Mouse (Mus musculus) layer of hippocampus, adult 2 months (tissue): ENCODE results near the gene Bpifb5. TPM values are rescaled to one million over a fixed set of nuclear protein-coding genes. Genes with fewer than 3 reads are reported as not detected.
"Not testable (repeated sequence)": the region's sequence is repeated elsewhere in the genome, so short reads cannot be mapped to it uniquely, and the experiment has no call there.

ENCODE experiments used
- DNase-seq, 2 experiments: peaks; one replicate each; pipeline ENCODE4 v3.0.0; 2022; ENCODE audit warnings: low spot score in 2 of 2
- H3K27ac ChIP-seq: fragments of 200-600 bp; 2 replicates; pipeline ENCODE4 v1.8.1; 2022
- H3K4me3 ChIP-seq: fragments of 200-600 bp; 2 replicates; pipeline ENCODE4 v1.8.1; 2022; ENCODE audit warnings: mild to moderate bottlenecking
- CTCF ChIP-seq: fragments of 200-600 bp; conservative IDR thresholded peaks from 2 replicates; pipeline ENCODE4 v1.8.1; 2022; ENCODE audit warnings: antibody characterized with exemption, mild to moderate bottlenecking, moderate library complexity
- total RNA-seq, 2 experiments: library from RNA; stranded (reverse); gene quantifications; 2 replicates each; pipeline ENCODE4 v1.2.3; 2021

Bpifb5 gene
- total RNA-seq, 2 experiments from 2014 or later, result not detected

DNA sequence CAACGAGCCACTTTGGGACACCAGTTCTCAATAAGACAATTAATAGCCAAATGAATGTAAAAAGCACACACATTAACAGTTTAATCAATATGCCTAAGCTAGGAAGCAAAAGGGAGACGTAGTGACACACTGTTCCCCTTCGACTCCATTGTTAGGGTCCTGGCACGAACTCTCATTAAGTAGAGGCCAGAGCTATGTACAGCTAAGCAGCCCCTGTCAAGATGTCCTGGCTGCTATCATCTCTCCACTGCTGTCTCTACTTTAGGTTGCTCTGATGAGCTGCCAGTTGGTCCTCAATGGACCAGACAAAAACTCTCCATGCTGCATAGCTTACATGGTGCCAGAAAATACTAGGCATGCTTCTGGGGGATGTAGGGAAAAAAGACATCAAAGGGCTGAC is 32.2 kb downstream of the Bpifb5 start:
- TF ChIP-seq CTCF, result no peak
- H3K27ac ChIP-seq, result no peak overlapping the region
- no peak overlapping the region for H3K4me3 ChIP-seq
- no peak for DNase-seq

DNA sequence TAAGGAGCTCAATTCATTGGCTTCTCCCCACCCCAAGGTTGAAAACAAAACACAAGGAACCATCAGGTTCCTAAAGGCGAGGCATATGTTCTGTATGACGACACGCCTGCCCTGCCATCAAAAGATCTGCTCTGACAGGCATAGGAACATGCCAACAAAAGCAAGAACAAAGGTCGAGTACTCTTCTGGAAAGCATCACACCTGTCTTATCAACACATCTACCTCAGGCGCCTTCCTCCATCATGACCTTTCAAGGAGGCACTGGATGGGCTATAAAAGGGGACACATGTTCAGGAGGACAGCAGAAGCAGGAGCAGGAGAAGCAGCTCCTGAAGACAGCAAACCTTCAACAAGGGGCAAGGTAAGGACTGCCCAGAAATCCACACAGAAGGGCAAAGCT is 34.0 kb downstream of the Bpifb5 start, which contains the start of gene Bpifb9a:
Gene Bpifb9a (plus strand): TSS at position 301 of the 400 bp plus-strand sequence.
- DNase-seq, H3K4me3 ChIP-seq, H3K27ac ChIP-seq: not testable (repeated sequence)

GRCm38 (mm10) chr2:154264397-154264796 is 40.9 kb downstream of the Bpifb5 start:
- not testable (repeated sequence) for H3K27ac ChIP-seq, H3K4me3 ChIP-seq

More at GRCm38 (mm10) chr2:154264397-154264796, 40.9 kb downstream of the Bpifb5 start:
- not testable (repeated sequence) for DNase-seq

Other genes starting within 250 kb of the Bpifb5 start
- not detected for gene Bpifa6, start 248.8 kb upstream of the Bpifb5 start, total RNA-seq
- gene Bpifa2, start 215.5 kb upstream of the Bpifb5 start, total RNA-seq, result not detected
- gene Bpifa3, start 93.4 kb upstream of the Bpifb5 start, total RNA-seq, result not detected
- gene Bpifa1, start 80.9 kb upstream of the Bpifb5 start, total RNA-seq, result not detected
- gene Bpifa5, start 61.1 kb upstream of the Bpifb5 start, total RNA-seq, result not detected
- gene Bpifb1, start 32.9 kb upstream of the Bpifb5 start, total RNA-seq, result under 1 TPM in 1 of 2 experiments, not detected in 1; 0.22 TPM
- gene Bpifb9a, start 34.1 kb downstream of the Bpifb5 start, total RNA-seq, result not detected
- not detected for gene Bpifb9b, start 83.5 kb downstream of the Bpifb5 start, total RNA-seq
- 10 to 100 TPM; 15.3 to 18.3 TPM for gene Cdk5rap1, start 149.3 kb downstream of the Bpifb5 start, total RNA-seq
- gene Snta1, start 184.4 kb downstream of the Bpifb5 start, total RNA-seq, result 10 to 100 TPM; 46.2 to 46.9 TPM
- gene Cbfa2t2, start 212.7 kb downstream of the Bpifb5 start, total RNA-seq, result 10 to 100 TPM; 55.1 to 55.8 TPM